Mouse (Mus musculus): Measurements from ENCODE around the gene Acpp. TPM values are rescaled to one million over a fixed set of nuclear protein-coding genes. Genes with fewer than 3 reads are reported as not detected.
A peak's percentile ranks its signal among the peaks of the same experiment; 100 is the strongest.

Gene Acpp
- total and polyA plus RNA-seq, 3 experiments: 0.27 to 0.97 (median 0.30) TPM

DNA sequence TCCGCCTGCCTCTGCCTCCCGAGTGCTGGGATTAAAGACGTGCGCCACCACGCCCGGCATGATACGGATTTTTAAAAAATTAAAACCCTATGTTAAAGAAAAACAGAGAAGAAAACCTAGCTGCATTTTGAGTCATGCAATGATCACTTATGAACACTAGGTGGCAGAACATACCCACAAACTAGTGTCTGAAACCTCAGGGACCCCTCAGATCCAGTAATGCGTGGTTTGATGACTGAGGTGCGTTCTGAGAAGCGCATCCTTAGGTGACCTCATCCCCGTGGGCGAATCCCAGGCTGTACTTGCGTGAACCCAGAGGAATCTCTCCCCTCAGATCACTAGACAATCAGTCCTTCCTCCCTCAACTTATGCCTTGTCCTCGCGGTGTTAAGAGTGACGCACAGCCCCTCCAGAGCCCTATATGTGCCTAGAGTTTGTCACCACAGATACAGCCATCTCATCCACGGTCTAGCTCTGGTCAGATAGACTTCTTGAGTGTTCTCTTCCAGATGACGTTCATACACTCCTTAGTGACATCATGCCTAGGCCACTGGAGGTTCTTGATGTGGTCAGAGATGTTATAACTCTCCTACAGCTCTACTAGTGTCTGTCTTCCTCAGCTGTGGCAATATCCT, 59.9 kb downstream of the Acpp start:
- dilution Hi-C loops (cut with MboI; ENCODE audit: extremely low pct_ligation_motif_present, extremely low pct_unique_long_range_greater_than_20kb, low sequenced_read_pairs) (no loop called here), in situ Hi-C loops (cut with MboI; ENCODE audit: low pct_ligation_motif_present, low pct_unique_long_range_greater_than_20kb, low sequenced_read_pairs) (loop anchor here (10.0 kb wide), 1 partner anchor 97 kb away; no protein-coding TSS in a partner anchor)
- Histone ChIP-seq H3K27ac (ENCODE audit: insufficient read depth, low read depth) (no peak overlapping the region), H3K79me2 (replicated peaks; ENCODE audit: control insufficient read depth, extremely low read depth, insufficient read depth, poor library complexity, severe bottlenecking) (no peaks in the 10 kb centered on the region), H3K9ac (ENCODE audit: insufficient read depth, low read depth) (0 out of 2 replicates have a peak overlapping the region, but pooled peaks have one; percentile 32), H3K27me3 (replicated peaks) (no peaks in the 10 kb centered on the region), H3K9me3 (replicated peaks; ENCODE audit: low read length) (no peaks in the 10 kb centered on the region), H3K4me2 (ENCODE audit: insufficient read depth, low read depth, poor library complexity, severe bottlenecking) (peak overlapping the region; percentile 87), H3K4me3 (replicated peaks in 1 of 3; ENCODE audit: low read depth in 2 of 3, low read length in 2 of 3, poor library complexity in 1 of 3) (peak overlapping the region in 1 of 3 experiments; percentile 10), H3K36me3 (replicated peaks in 1 of 2; ENCODE audit: control insufficient read depth in 1 of 2, insufficient read depth in 1 of 2, low read length in 1 of 2) (no peaks in the 10 kb centered on the region), H3K4me1 (ENCODE audit: control insufficient read depth in 1 of 2, insufficient read depth in 2 of 2) (peaks cover 9 to 25% of the 10 kb centered on the region in 2 experiments; a peak in 2 of 4 replicates)
- peak; percentile 52 for DNase-seq (ENCODE audit: extremely low read depth)
- peak; percentile 72 for TF ChIP-seq SMC3 (IDR thresholded peaks at IDR 0.05; ENCODE audit: low read depth, low read length)
- no peak for TF ChIP-seq USF2 (conservative IDR thresholded peaks at IDR 0.05; ENCODE audit: low read depth, low read length)
- TF ChIP-seq RAD21 (IDR thresholded peaks at IDR 0.05; ENCODE audit: low read depth, low read length): peak; percentile 90
- no peak for TF ChIP-seq E2F4 (IDR thresholded peaks at IDR 0.05; ENCODE audit: insufficient replicate concordance, low read depth, low read length)
- no peak for TF ChIP-seq POLR2A (IDR thresholded peaks at IDR 0.05; ENCODE audit: low read depth, low read length)
- peak; percentile 75 to 83 for TF ChIP-seq CTCF (conservative IDR thresholded peaks at IDR 0.05 in 1 of 2, IDR thresholded peaks at IDR 0.05 in 1 of 2; ENCODE audit: low read depth in 2 of 2, low read length in 2 of 2)
- TF ChIP-seq ZNF384 (IDR thresholded peaks at IDR 0.05; ENCODE audit: low read depth, low read length): 0 out of 2 replicates have a peak, but pooled peaks have one; percentile 11
- no peak for TF ChIP-seq MAFK (IDR thresholded peaks at IDR 0.05; ENCODE audit: insufficient replicate concordance, low read length)
- TF ChIP-seq NRF1 (IDR thresholded peaks at IDR 0.05; ENCODE audit: low read depth, low read length): no peak

DNA sequence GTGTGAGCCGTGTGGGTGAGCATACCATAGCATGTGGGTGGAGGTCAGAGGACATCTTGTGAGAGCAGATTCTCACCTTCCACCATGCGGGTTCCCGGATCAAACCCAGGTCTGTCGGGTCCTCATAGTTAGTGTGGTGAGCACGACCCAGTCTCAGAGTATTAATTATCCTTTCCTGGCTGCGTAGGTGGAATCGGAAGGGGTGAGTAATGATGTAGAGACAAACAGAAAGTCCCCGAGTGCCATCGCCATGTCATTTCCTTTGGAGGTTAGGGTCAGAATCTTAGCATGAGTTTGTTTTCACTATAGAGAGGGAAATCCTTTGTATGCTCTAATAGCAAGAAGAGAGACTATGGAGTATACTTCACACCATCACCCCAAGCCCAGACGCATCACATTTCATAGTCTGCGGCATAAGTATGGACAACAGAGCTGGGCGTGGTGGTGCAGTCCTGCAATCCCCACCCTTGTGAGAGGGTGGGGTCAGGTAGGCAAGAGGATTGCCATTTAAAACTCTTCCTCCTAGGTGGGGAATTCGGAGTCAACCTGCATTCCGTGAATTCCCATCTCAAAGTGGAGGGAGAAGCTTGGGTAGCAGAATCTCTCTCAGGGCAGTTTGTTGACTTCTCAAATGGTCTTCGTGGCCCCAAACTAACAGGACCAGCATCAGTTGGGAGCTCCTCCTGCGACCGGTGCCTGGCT, 62.3 kb downstream of the Acpp start:
- TF ChIP-seq CHD1 (IDR thresholded peaks at IDR 0.05; ENCODE audit: low read depth, low read length): no peak
- no peak for TF ChIP-seq IRF4 (IDR thresholded peaks at IDR 0.05; ENCODE audit: low read depth, low read length)
- no peak for TF ChIP-seq ZKSCAN1 (IDR thresholded peaks at IDR 0.05; ENCODE audit: borderline replicate concordance, low read depth, low read length)
- TF ChIP-seq PAX5 (IDR thresholded peaks at IDR 0.05; ENCODE audit: low read length): no peak
- Histone ChIP-seq H3K9me3 (replicated peaks; ENCODE audit: low read length) (peaks cover 7% of the 10 kb centered on the region), H3K4me1 (ENCODE audit: control insufficient read depth in 1 of 2, insufficient read depth in 2 of 2) (peaks cover 0 to 5% of the 10 kb centered on the region in 2 experiments; a peak in 2 of 4 replicates), H3K9ac (ENCODE audit: insufficient read depth, low read depth) (no peak overlapping the region), H3K4me3 (replicated peaks in 1 of 3; ENCODE audit: low read depth in 2 of 3, low read length in 2 of 3, poor library complexity in 1 of 3) (no peak overlapping the region), H3K4me2 (ENCODE audit: insufficient read depth, low read depth, poor library complexity, severe bottlenecking) (no peak overlapping the region), H3K36me3 (replicated peaks in 1 of 2; ENCODE audit: control insufficient read depth in 1 of 2, insufficient read depth in 1 of 2, low read length in 1 of 2) (no peaks in the 10 kb centered on the region), H3K79me2 (replicated peaks; ENCODE audit: control insufficient read depth, extremely low read depth, insufficient read depth, poor library complexity, severe bottlenecking) (no peaks in the 10 kb centered on the region), H3K27me3 (replicated peaks) (no peaks in the 10 kb centered on the region), H3K27ac (ENCODE audit: insufficient read depth, low read depth) (no peak overlapping the region)
- dilution Hi-C loops (cut with MboI; ENCODE audit: extremely low pct_ligation_motif_present, extremely low pct_unique_long_range_greater_than_20kb, low sequenced_read_pairs) (no loop called here), in situ Hi-C loops (cut with MboI; ENCODE audit: low pct_ligation_motif_present, low pct_unique_long_range_greater_than_20kb, low sequenced_read_pairs) (loop anchor here (10.0 kb wide), 1 partner anchor 100 kb away; no protein-coding TSS in a partner anchor)
- DNase-seq (ENCODE audit: extremely low read depth): no peak

Measured in CH12.LX (cell line).